Mouse (Mus musculus): Measurements from ENCODE around the gene Nisch. TPM values are rescaled to one million over a fixed set of nuclear protein-coding genes. Genes with fewer than 3 reads are reported as not detected.

Nisch gene
- polyA plus RNA-seq, 1 experiment from 2014 or later, result 343 TPM

DNA sequence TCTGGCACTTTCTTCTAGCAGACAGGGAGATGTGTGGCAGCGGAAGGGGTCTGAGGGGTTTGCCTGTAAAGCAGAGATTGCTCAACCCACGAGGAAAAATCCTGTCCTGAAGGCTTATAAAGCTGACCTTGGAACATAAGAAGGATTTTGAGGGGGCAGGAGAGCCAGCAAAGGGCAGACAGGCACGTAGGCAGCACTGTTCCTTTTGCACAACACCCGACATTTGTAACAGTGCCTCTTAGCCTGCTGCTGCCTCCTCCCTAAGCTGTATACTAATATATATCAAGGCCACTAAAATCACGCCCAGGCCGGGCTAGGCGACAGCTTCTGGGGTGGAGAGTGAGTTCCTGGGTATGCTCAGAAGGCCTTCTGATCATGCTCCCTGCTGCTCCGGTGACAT, 13.7 kb upstream of the Nisch start:
- WGBS, result 75% methylated on average over 8 of the region's 8 CpGs
- Histone ChIP-seq H3K27ac (replicated peaks; ENCODE audit: low read depth, low read length) (no peak overlapping the region), H3K9ac (replicated peaks; ENCODE audit: low read length) (no peak overlapping the region), H3K4me2 (ENCODE audit: low read length) (no peak overlapping the region), H3K36me3 (ENCODE audit: control insufficient read depth, insufficient read depth, low read length) (no peaks in the 10 kb centered on the region), H3K27me3 (ENCODE audit: control insufficient read depth, insufficient read depth, low read length) (no peaks in the 10 kb centered on the region), H3K4me3 (replicated peaks; ENCODE audit: low read depth, low read length) (no peak overlapping the region), H3K4me1 (ENCODE audit: control insufficient read depth, insufficient read depth, low read length) (no peaks in the 10 kb centered on the region), H3K9me3 (ENCODE audit: control insufficient read depth, low read length) (no peaks in the 10 kb centered on the region)
- no peak for ATAC-seq (ENCODE audit: low FRiP score, low TSS enrichment)
- DNase-seq, result no peak

- no peak for DNase-seq
- Histone ChIP-seq H3K27me3 (ENCODE audit: control insufficient read depth, insufficient read depth, low read length) (no peaks in the 10 kb centered on the region), H3K9me3 (ENCODE audit: control insufficient read depth, low read length) (no peaks in the 10 kb centered on the region), H3K36me3 (ENCODE audit: control insufficient read depth, insufficient read depth, low read length) (no peaks in the 10 kb centered on the region), H3K4me3 (replicated peaks; ENCODE audit: low read depth, low read length) (no peak overlapping the region), H3K9ac (replicated peaks; ENCODE audit: low read length) (no peak overlapping the region), H3K27ac (replicated peaks; ENCODE audit: low read depth, low read length) (no peak overlapping the region), H3K4me2 (ENCODE audit: low read length) (no peak overlapping the region), H3K4me1 (ENCODE audit: control insufficient read depth, insufficient read depth, low read length) (no peaks in the 10 kb centered on the region)
- WGBS, result 79% methylated on average over 6 of the region's 6 CpGs
- ATAC-seq (ENCODE audit: low FRiP score, low TSS enrichment), result no peak
Observed at GRCm38 (mm10) chr14:31228234-31228633, 11.5 kb upstream of the Nisch start.

DNA sequence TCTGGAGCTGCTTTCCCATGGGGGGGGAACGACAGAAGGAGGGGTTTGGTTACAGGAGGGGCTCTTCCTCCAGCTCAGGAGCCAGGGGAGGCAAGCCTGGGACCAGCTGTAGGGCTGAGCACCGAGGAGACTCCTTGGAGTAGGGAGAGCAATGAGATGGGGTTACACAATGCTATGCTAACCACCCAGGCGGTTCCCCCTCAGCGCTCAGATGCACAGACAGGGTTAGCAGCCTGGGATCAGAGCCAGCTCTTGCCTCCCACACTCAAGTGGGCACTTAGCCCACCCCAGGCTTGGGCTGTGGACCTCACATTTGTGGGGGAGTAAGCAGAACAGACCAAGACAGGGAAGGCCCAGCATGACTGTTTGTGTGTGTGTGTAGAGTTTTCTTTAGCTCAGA, 10.2 kb upstream of the Nisch start:
- no peak overlapping the region for H3K9ac ChIP-seq (replicated peaks; ENCODE audit: low read length)
- ATAC-seq (ENCODE audit: low FRiP score, low TSS enrichment), result no peak
- 67% methylated on average over 4 of the region's 4 CpGs for WGBS

GRCm38 (mm10) chr14:31217666-31218065, 920 bp upstream of the Nisch start, which contains the start of gene Sema3g:
Gene Sema3g, plus strand, starts transcription at chr14:31217860.
- Histone ChIP-seq H3K4me1 (ENCODE audit: control insufficient read depth, insufficient read depth, low read length) (0 out of 2 replicates have a peak, but pooled peaks cover 5% of the 10 kb centered on the region), H3K9me3 (ENCODE audit: control insufficient read depth, low read length) (no peaks in the 10 kb centered on the region), H3K9ac (replicated peaks; ENCODE audit: low read length) (no peak within 1 kb of the TSS), H3K4me2 (ENCODE audit: low read length) (peak within 1 kb of the TSS; percentile 12; the same call in 1 of the 2 replicates), H3K27me3 (ENCODE audit: control insufficient read depth, insufficient read depth, low read length) (no peaks in the 10 kb centered on the region), H3K27ac (replicated peaks; ENCODE audit: low read depth, low read length) (no peak within 1 kb of the TSS), H3K36me3 (ENCODE audit: control insufficient read depth, insufficient read depth, low read length) (no peaks in the 10 kb centered on the region), H3K4me3 (replicated peaks; ENCODE audit: low read depth, low read length) (no peak within 1 kb of the TSS)
- 15% methylated on average over 11 of the region's 11 CpGs for WGBS
- DNase-seq (peak; percentile 60), ATAC-seq (ENCODE audit: low FRiP score, low TSS enrichment) (peak; percentile 60)

More for the DNA sequence above, 10.2 kb upstream of the Nisch start:
- no peak for DNase-seq
- H3K4me3 ChIP-seq (replicated peaks; ENCODE audit: low read depth, low read length), result no peak overlapping the region
- no peak overlapping the region for H3K4me2 ChIP-seq (ENCODE audit: low read length)
- no peaks in the 10 kb centered on the region for H3K27me3 ChIP-seq (ENCODE audit: control insufficient read depth, insufficient read depth, low read length)
- no peak overlapping the region for H3K27ac ChIP-seq (replicated peaks; ENCODE audit: low read depth, low read length)
- H3K9me3 ChIP-seq (ENCODE audit: control insufficient read depth, low read length), result no peaks in the 10 kb centered on the region
- no peaks in the 10 kb centered on the region for H3K36me3 ChIP-seq (ENCODE audit: control insufficient read depth, insufficient read depth, low read length)
- no peaks in the 10 kb centered on the region for H3K4me1 ChIP-seq (ENCODE audit: control insufficient read depth, insufficient read depth, low read length)

- H3K4me3 ChIP-seq (replicated peaks; ENCODE audit: low read depth, low read length), result no peak overlapping the region
- DNase-seq (peak; percentile 87), ATAC-seq (ENCODE audit: low FRiP score, low TSS enrichment) (peak; percentile 64)
- H3K4me1 ChIP-seq (ENCODE audit: control insufficient read depth, insufficient read depth, low read length), result 0 out of 2 replicates have a peak, but pooled peaks cover 5% of the 10 kb centered on the region
- H3K27me3 ChIP-seq (ENCODE audit: control insufficient read depth, insufficient read depth, low read length), result no peaks in the 10 kb centered on the region
- H3K36me3 ChIP-seq (ENCODE audit: control insufficient read depth, insufficient read depth, low read length), result no peaks in the 10 kb centered on the region
- peak overlapping the region; percentile 6; the same call in 1 of the 2 replicates for H3K4me2 ChIP-seq (ENCODE audit: low read length)
- H3K9me3 ChIP-seq (ENCODE audit: control insufficient read depth, low read length), result no peaks in the 10 kb centered on the region
- H3K27ac ChIP-seq (replicated peaks; ENCODE audit: low read depth, low read length), result 0 out of 2 replicates have a peak overlapping the region, but pooled peaks have one; percentile 20
- WGBS, result 34% methylated on average over 15 of the region's 15 CpGs
- no peak overlapping the region; the same call in 1 of the 2 replicates for H3K9ac ChIP-seq (replicated peaks; ENCODE audit: low read length)
Observed at GRCm38 (mm10) chr14:31215157-31216002, 1.4 kb downstream of the Nisch start.

GRCm38 (mm10) chr14:31214684-31215083, 2.1 kb downstream of the Nisch start:
- Histone ChIP-seq H3K27me3 (ENCODE audit: control insufficient read depth, insufficient read depth, low read length) (no peaks in the 10 kb centered on the region), H3K36me3 (ENCODE audit: control insufficient read depth, insufficient read depth, low read length) (no peaks in the 10 kb centered on the region), H3K9me3 (ENCODE audit: control insufficient read depth, low read length) (no peaks in the 10 kb centered on the region), H3K4me2 (ENCODE audit: low read length) (no peak overlapping the region), H3K4me3 (replicated peaks; ENCODE audit: low read depth, low read length) (no peak overlapping the region), H3K27ac (replicated peaks; ENCODE audit: low read depth, low read length) (no peak overlapping the region), H3K9ac (replicated peaks; ENCODE audit: low read length) (no peak overlapping the region), H3K4me1 (ENCODE audit: control insufficient read depth, insufficient read depth, low read length) (0 out of 2 replicates have a peak, but pooled peaks cover 5% of the 10 kb centered on the region)
- 83% methylated on average over 3 of the region's 3 CpGs for WGBS
- DNase-seq, result no peak
- no peak for ATAC-seq (ENCODE audit: low FRiP score, low TSS enrichment)

GRCm38 (mm10) chr14:31213868-31214267, 2.9 kb downstream of the Nisch start:
- Histone ChIP-seq H3K4me2 (ENCODE audit: low read length) (no peak overlapping the region), H3K27ac (replicated peaks; ENCODE audit: low read depth, low read length) (no peak overlapping the region), H3K4me1 (ENCODE audit: control insufficient read depth, insufficient read depth, low read length) (0 out of 2 replicates have a peak, but pooled peaks cover 5% of the 10 kb centered on the region), H3K4me3 (replicated peaks; ENCODE audit: low read depth, low read length) (no peak overlapping the region), H3K36me3 (ENCODE audit: control insufficient read depth, insufficient read depth, low read length) (no peaks in the 10 kb centered on the region), H3K9me3 (ENCODE audit: control insufficient read depth, low read length) (no peaks in the 10 kb centered on the region), H3K9ac (replicated peaks; ENCODE audit: low read length) (no peak overlapping the region), H3K27me3 (ENCODE audit: control insufficient read depth, insufficient read depth, low read length) (no peaks in the 10 kb centered on the region)
- WGBS, result 72% methylated on average over 8 of the region's 8 CpGs
- DNase-seq (no peak), ATAC-seq (ENCODE audit: low FRiP score, low TSS enrichment) (no peak)

- WGBS, result 88% methylated on average over 3 of the region's 3 CpGs
- no peaks in the 10 kb centered on the region for H3K9me3 ChIP-seq (ENCODE audit: control insufficient read depth, low read length)
- no peak for DNase-seq
Observed at GRCm38 (mm10) chr14:31212499-31212898, 4.2 kb downstream of the Nisch start.

GRCm38 (mm10) chr14:31211854-31212253, 4.9 kb downstream of the Nisch start:
- 91% methylated on average over 6 of the region's 6 CpGs for WGBS
- DNase-seq, result no peak
- no peak overlapping the region for H3K9ac ChIP-seq (replicated peaks; ENCODE audit: low read length)
- H3K36me3 ChIP-seq (ENCODE audit: control insufficient read depth, insufficient read depth, low read length), result no peaks in the 10 kb centered on the region
- H3K4me3 ChIP-seq (replicated peaks; ENCODE audit: low read depth, low read length), result no peak overlapping the region
- no peaks in the 10 kb centered on the region for H3K9me3 ChIP-seq (ENCODE audit: control insufficient read depth, low read length)
- ATAC-seq (ENCODE audit: low FRiP score, low TSS enrichment), result no peak
- peaks cover 10% of the 10 kb centered on the region; the same call in 1 of the 2 replicates for H3K4me1 ChIP-seq (ENCODE audit: control insufficient read depth, insufficient read depth, low read length)
- H3K27me3 ChIP-seq (ENCODE audit: control insufficient read depth, insufficient read depth, low read length), result no peaks in the 10 kb centered on the region
- no peak overlapping the region for H3K4me2 ChIP-seq (ENCODE audit: low read length)
- H3K27ac ChIP-seq (replicated peaks; ENCODE audit: low read depth, low read length), result no peak overlapping the region

More at GRCm38 (mm10) chr14:31212499-31212898, 4.2 kb downstream of the Nisch start:
- H3K36me3 ChIP-seq (ENCODE audit: control insufficient read depth, insufficient read depth, low read length), result no peaks in the 10 kb centered on the region
- no peak overlapping the region for H3K9ac ChIP-seq (replicated peaks; ENCODE audit: low read length)
- no peaks in the 10 kb centered on the region for H3K27me3 ChIP-seq (ENCODE audit: control insufficient read depth, insufficient read depth, low read length)
- H3K4me3 ChIP-seq (replicated peaks; ENCODE audit: low read depth, low read length), result no peak overlapping the region
- ATAC-seq (ENCODE audit: low FRiP score, low TSS enrichment), result no peak
- H3K27ac ChIP-seq (replicated peaks; ENCODE audit: low read depth, low read length), result no peak overlapping the region
- no peak overlapping the region for H3K4me2 ChIP-seq (ENCODE audit: low read length)
- H3K4me1 ChIP-seq (ENCODE audit: control insufficient read depth, insufficient read depth, low read length), result peaks cover 5% of the 10 kb centered on the region; the same call in 1 of the 2 replicates
